Mouse (Mus musculus): Measurements from ENCODE around the gene Vasn. TPM values are rescaled to one million over a fixed set of nuclear protein-coding genes. Genes with fewer than 3 reads are reported as not detected.

Vasn gene
- polyA plus RNA-seq, 1 experiment: 6.5 TPM

DNA sequence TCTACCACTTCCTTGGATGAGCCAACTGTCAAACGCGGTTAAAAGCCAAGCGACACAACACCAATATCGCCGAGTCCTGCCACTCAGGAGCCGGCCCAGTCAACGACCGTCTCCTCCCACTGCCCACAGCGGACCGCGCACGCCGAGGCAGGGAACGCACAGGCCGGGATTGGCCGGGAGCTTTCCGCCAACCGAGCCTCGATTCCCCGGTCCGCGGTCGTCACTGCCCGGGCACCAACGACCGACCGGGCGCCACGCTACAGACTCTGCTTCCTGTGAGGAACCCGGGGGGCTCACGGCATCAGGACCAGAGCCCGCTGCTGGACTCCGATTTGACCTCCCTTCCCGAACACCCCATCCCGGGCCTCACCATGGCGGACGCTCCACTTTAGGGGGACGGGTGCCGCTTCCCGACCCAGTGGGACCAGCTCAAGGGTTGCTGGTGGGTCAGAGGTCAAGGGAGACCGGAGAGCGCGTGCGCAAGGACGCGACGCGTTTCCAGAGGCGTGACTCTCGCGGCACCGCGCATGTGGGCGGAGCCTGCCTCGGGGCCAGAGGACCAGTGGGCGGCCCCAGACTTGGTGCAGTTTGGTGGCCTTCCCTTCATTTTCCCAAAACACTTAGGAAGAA lies 15.1 kb upstream of the Vasn start, which contains the start of gene Pam16:
Gene Pam16 (minus strand): TSS at position 508 of the 630 bp plus-strand sequence.
- TF ChIP-seq POLR2A (IDR thresholded peaks at IDR 0.05; ENCODE audit: borderline replicate concordance, insufficient read depth, low read length) (peak; percentile 73; the same call in 1 of the 2 replicates), CTCF (IDR thresholded peaks at IDR 0.05; ENCODE audit: borderline replicate concordance, insufficient read depth, low read depth, low read length) (no peak)
- H3K27me3 ChIP-seq (ENCODE audit: control insufficient read depth, insufficient read depth, low read length): no peaks in the 10 kb centered on the region
- peak within 1 kb of the TSS; percentile 72 for H3K4me3 ChIP-seq (replicated peaks; ENCODE audit: insufficient read depth, low read depth, low read length)
- peaks cover 9% of the 10 kb centered on the region for H3K4me1 ChIP-seq (ENCODE audit: control insufficient read depth, insufficient read depth, low read length)
- DNase-seq: peak; percentile 90 to 91
- H3K27ac ChIP-seq (ENCODE audit: insufficient read depth, low read length): peak within 1 kb of the TSS; percentile 42; the same call in 1 of the 2 replicates
- under 1% methylated on average over 56 of the region's 56 CpGs for WGBS

DNA sequence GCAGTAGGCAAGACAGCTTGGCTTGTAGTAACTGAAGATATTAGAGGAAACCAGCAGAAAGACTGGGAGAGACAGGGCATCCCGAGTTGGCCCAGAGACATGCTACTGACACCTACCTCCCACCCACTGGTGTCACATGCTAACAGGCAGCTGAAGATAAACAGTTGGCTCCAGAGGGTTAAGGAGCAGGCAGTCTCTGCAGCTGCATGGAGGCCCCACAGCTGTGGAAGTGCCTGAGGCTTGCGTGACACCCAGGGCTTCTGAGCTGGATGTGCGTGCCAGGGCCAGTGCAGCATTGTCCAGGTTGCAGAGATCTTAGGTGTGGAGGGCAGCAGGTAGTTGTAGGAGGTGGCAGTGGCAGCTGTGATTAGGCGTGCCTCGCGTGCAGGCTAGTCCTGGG lies 12.6 kb upstream of the Vasn start:
- WGBS: 89% methylated on average over 6 of the region's 6 CpGs
- DNase-seq: no peak
- Histone ChIP-seq H3K4me1 (ENCODE audit: control insufficient read depth, insufficient read depth, low read length) (peaks cover 6% of the 10 kb centered on the region), H3K27me3 (ENCODE audit: control insufficient read depth, insufficient read depth, low read length) (no peaks in the 10 kb centered on the region), H3K27ac (ENCODE audit: insufficient read depth, low read length) (no peak overlapping the region), H3K4me3 (replicated peaks; ENCODE audit: insufficient read depth, low read depth, low read length) (no peak overlapping the region)
- TF ChIP-seq CTCF (IDR thresholded peaks at IDR 0.05; ENCODE audit: borderline replicate concordance, insufficient read depth, low read depth, low read length) (no peak), POLR2A (IDR thresholded peaks at IDR 0.05; ENCODE audit: borderline replicate concordance, insufficient read depth, low read length) (no peak)

DNA sequence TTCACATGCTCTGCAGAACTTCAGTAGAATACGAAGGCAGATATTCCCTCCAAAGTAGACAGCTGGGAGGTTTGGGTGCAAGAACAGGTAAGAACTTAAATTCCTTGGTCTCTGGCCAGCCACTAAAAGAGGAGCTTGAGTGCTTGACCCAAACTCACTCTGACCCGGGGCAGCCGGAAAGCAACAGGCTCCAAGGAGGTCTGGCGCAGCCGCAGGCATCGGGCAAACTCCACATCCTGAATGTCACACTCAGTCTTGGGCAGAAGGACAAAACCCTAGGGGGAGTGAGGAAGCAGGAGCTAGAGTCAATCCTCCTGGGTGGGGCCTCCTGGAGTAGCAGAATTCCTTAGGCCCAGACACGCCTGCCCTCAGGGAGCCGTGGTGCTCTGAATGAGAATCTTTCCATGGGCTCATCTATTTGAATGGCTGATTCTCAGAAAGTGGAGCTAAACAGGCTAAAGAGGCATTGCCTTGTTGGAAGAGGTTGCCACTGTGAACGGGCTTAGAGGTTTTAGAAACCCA lies 10.8 kb upstream of the Vasn start:
- Histone ChIP-seq H3K27me3 (ENCODE audit: control insufficient read depth, insufficient read depth, low read length) (no peaks in the 10 kb centered on the region), H3K4me3 (replicated peaks; ENCODE audit: insufficient read depth, low read depth, low read length) (no peak overlapping the region), H3K4me1 (ENCODE audit: control insufficient read depth, insufficient read depth, low read length) (no peaks in the 10 kb centered on the region; the same call in 1 of the 2 replicates), H3K27ac (ENCODE audit: insufficient read depth, low read length) (no peak overlapping the region)
- no peak for DNase-seq
- WGBS: 93% methylated on average over 9 of the region's 9 CpGs
- TF ChIP-seq POLR2A (IDR thresholded peaks at IDR 0.05; ENCODE audit: borderline replicate concordance, insufficient read depth, low read length): no peak
- TF ChIP-seq CTCF (IDR thresholded peaks at IDR 0.05; ENCODE audit: borderline replicate concordance, insufficient read depth, low read depth, low read length): no peak

DNA sequence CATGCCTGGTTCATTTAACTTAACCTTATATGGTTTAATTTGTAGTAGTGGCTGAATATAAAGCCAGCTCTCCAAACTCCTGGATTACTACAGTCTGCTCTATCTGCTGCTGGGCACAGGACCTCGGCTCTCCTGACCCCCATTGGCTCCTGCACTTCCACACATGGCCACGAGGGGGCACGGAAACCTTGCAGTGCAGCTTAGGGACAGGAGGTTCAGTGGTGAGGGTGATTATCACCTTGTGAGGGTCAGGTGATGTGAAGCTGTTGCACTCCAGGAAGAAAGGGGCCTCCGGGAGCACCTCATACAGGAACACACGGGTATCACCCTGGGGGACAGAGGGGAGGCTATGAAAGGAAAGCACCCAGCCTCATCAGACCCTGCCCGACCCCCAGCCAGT lies 9.8 kb upstream of the Vasn start:
- Histone ChIP-seq H3K27ac (ENCODE audit: insufficient read depth, low read length) (no peak overlapping the region), H3K4me3 (replicated peaks; ENCODE audit: insufficient read depth, low read depth, low read length) (no peak overlapping the region), H3K27me3 (ENCODE audit: control insufficient read depth, insufficient read depth, low read length) (no peaks in the 10 kb centered on the region), H3K4me1 (ENCODE audit: control insufficient read depth, insufficient read depth, low read length) (no peaks in the 10 kb centered on the region; the same call in 1 of the 2 replicates)
- WGBS: 24% methylated on average over 6 of the region's 6 CpGs
- peak; percentile 70 to 88 for DNase-seq
- TF ChIP-seq CTCF (IDR thresholded peaks at IDR 0.05; ENCODE audit: borderline replicate concordance, insufficient read depth, low read depth, low read length) (peak; percentile 98), POLR2A (IDR thresholded peaks at IDR 0.05; ENCODE audit: borderline replicate concordance, insufficient read depth, low read length) (no peak)

DNA sequence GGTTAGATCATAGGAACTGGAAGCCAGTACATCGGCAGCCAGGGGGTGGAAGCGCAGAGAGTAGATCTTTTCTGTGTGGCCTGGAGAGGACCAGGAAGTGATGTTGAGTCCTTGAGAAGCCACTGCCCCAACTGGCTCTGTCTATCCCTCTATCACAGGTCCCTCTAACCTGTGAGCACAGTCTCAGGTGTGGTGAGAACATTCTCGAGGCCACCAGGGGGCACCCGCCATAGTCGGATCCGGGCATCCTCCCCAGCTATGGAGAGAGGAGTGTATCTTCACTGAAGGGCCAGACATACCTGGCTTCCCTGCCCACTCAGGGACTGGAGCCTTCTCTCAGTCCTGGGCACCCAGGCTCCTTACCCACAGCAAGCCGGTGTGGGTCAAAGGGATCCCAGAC lies 7.7 kb upstream of the Vasn start:
- peak in 1 of 2 experiments; percentile 48 for DNase-seq
- H3K4me1 ChIP-seq (ENCODE audit: control insufficient read depth, insufficient read depth, low read length): no peaks in the 10 kb centered on the region; the same call in 1 of the 2 replicates
- H3K4me3 ChIP-seq (replicated peaks; ENCODE audit: insufficient read depth, low read depth, low read length): no peak overlapping the region
- H3K27me3 ChIP-seq (ENCODE audit: control insufficient read depth, insufficient read depth, low read length): no peaks in the 10 kb centered on the region
- TF ChIP-seq CTCF (IDR thresholded peaks at IDR 0.05; ENCODE audit: borderline replicate concordance, insufficient read depth, low read depth, low read length) (peak; percentile 54; the same call in 1 of the 2 replicates), POLR2A (IDR thresholded peaks at IDR 0.05; ENCODE audit: borderline replicate concordance, insufficient read depth, low read length) (no peak)
- no peak overlapping the region for H3K27ac ChIP-seq (ENCODE audit: insufficient read depth, low read length)
- WGBS: 54% methylated on average over 7 of the region's 7 CpGs

DNA sequence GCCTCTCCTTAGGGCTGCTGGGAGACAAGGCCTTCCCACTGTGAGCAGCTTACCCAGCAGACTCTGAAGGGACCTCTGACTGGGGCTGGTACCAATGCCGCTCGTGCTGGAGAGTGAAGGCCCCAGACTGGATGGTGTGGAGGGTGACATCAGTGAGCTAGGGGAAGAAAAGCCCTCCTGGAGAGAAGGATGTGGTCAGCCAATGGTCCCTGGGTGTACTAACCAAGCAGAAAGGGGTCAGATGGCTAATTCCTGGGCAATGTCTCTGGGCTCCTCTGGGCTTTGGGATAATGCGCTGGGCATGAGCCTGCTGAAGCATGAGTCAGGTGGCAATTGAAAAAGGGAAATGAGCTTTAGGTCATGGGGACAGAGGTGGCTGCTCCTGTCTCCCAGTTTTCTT lies 6.1 kb upstream of the Vasn start:
- no peak overlapping the region for H3K4me3 ChIP-seq (replicated peaks; ENCODE audit: insufficient read depth, low read depth, low read length)
- no peak overlapping the region for H3K27ac ChIP-seq (ENCODE audit: insufficient read depth, low read length)
- no peaks in the 10 kb centered on the region; the same call in 1 of the 2 replicates for H3K4me1 ChIP-seq (ENCODE audit: control insufficient read depth, insufficient read depth, low read length)
- no peaks in the 10 kb centered on the region for H3K27me3 ChIP-seq (ENCODE audit: control insufficient read depth, insufficient read depth, low read length)
- DNase-seq: no peak
- TF ChIP-seq POLR2A (IDR thresholded peaks at IDR 0.05; ENCODE audit: borderline replicate concordance, insufficient read depth, low read length) (no peak), CTCF (IDR thresholded peaks at IDR 0.05; ENCODE audit: borderline replicate concordance, insufficient read depth, low read depth, low read length) (no peak)
- 90% methylated on average over 3 of the region's 3 CpGs for WGBS

DNA sequence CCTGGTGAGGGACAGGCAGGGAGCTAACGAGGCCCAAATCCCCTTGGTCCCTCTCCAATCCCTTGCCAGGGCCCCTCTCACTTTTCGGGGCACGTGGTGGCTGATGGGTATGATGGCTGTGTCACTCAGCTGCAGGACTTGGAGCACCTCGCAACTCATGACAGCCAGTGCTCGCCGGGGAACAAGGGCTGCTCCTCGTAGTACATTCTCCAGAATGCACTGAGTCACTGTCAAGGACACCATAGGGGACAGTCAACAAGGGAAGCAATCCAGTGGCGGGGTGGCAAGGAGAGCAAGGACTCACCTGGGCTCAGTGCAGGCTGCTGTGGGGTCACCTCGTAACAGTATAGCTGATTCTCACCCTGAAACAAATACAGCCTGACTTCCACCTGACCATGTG lies 5.1 kb upstream of the Vasn start:
- Histone ChIP-seq H3K4me1 (ENCODE audit: control insufficient read depth, insufficient read depth, low read length) (no peaks in the 10 kb centered on the region; the same call in 1 of the 2 replicates), H3K27me3 (ENCODE audit: control insufficient read depth, insufficient read depth, low read length) (no peaks in the 10 kb centered on the region), H3K27ac (ENCODE audit: insufficient read depth, low read length) (no peak overlapping the region), H3K4me3 (replicated peaks; ENCODE audit: insufficient read depth, low read depth, low read length) (no peak overlapping the region)
- 78% methylated on average over 9 of the region's 9 CpGs for WGBS
- no peak for TF ChIP-seq POLR2A (IDR thresholded peaks at IDR 0.05; ENCODE audit: borderline replicate concordance, insufficient read depth, low read length)
- no peak for TF ChIP-seq CTCF (IDR thresholded peaks at IDR 0.05; ENCODE audit: borderline replicate concordance, insufficient read depth, low read depth, low read length)
- no peak for DNase-seq

DNA sequence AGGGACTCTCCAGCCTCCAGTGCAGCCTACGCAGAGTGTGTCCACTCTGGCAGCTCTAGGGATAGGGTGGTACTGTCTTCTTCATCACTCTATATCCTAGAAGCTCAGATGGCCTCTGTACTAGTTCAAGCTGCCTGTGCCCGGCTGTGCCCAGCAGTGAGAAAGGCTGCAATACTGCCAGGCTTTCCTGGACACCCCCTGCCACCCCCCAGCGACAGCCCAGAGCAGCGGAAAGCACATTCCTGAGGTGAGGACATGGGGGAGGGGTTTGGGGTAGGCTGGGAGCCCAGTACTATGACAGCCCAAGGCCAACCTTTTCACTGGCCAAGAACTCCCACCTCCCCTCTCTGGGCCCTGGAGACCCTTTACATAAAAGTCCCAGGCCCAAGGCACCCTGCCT lies 4.0 kb upstream of the Vasn start:
- 59% methylated on average over 4 of the region's 4 CpGs for WGBS
- no peak overlapping the region for H3K4me3 ChIP-seq (replicated peaks; ENCODE audit: insufficient read depth, low read depth, low read length)
- H3K4me1 ChIP-seq (ENCODE audit: control insufficient read depth, insufficient read depth, low read length): no peaks in the 10 kb centered on the region
- TF ChIP-seq CTCF (IDR thresholded peaks at IDR 0.05; ENCODE audit: borderline replicate concordance, insufficient read depth, low read depth, low read length) (no peak), POLR2A (IDR thresholded peaks at IDR 0.05; ENCODE audit: borderline replicate concordance, insufficient read depth, low read length) (no peak)
- H3K27ac ChIP-seq (ENCODE audit: insufficient read depth, low read length): no peak overlapping the region
- H3K27me3 ChIP-seq (ENCODE audit: control insufficient read depth, insufficient read depth, low read length): no peaks in the 10 kb centered on the region
- no peak for DNase-seq
